Mouse (Mus musculus) midbrain, postnatal 0 days (tissue): Measurements from ENCODE around the gene Akr1b10. TPM values are rescaled to one million over a fixed set of nuclear protein-coding genes. Genes with fewer than 3 reads are reported as not detected.
"Not testable (repeated sequence)": the region's sequence is repeated elsewhere in the genome, so short reads cannot be mapped to it uniquely, and the experiment has no call there.

Source experiments
- ATAC-seq: fragments of 200-750 bp; cut with Nextera tagmentation; 2 replicates; pipeline ENCODE4 v1.8.0; 2017; ENCODE audit warnings: moderate number of reproducible peaks, mild to moderate bottlenecking, moderate TSS enrichment, moderate library complexity; ENCODE audit not compliant: low FRiP score
- DNase-seq: peaks from one replicate; pipeline ENCODE4 v3.0.0-alpha.2; 2015; ENCODE audit warnings: low spot score
- H3K27ac ChIP-seq: fragments of 300-500 bp; sonication (generic); 2 replicates; pipeline ENCODE4 v1.5.1; 2014; ENCODE audit warnings: low read depth, mild to moderate bottlenecking, low read length, mixed read lengths
- H3K27me3 ChIP-seq: fragments of 300-500 bp; sonication (generic); 2 replicates; pipeline ENCODE4 v1.6.1; 2014; ENCODE audit warnings: low read length, control low read depth, mixed read lengths; ENCODE audit not compliant: insufficient read depth
- H3K36me3 ChIP-seq: fragments of 300-500 bp; sonication (generic); 2 replicates; pipeline ENCODE4 v1.6.1; 2014; ENCODE audit warnings: low read length, control low read depth, mixed read lengths; ENCODE audit not compliant: insufficient read depth
- H3K4me1 ChIP-seq: fragments of 300-500 bp; sonication (generic); 2 replicates; pipeline ENCODE4 v1.6.1; 2014; ENCODE audit warnings: mild to moderate bottlenecking, control low read depth, antibody characterized with exemption, low read length, mixed read lengths; ENCODE audit not compliant: insufficient read depth
- H3K4me2 ChIP-seq: fragments of 300-500 bp; sonication (generic); 2 replicates; pipeline ENCODE4 v1.6.1; 2014; ENCODE audit warnings: low read depth, mild to moderate bottlenecking, low read length, mixed read lengths; ENCODE audit not compliant: poor library complexity, severe bottlenecking
- H3K4me3 ChIP-seq: fragments of 300-500 bp; sonication (generic); 2 replicates; pipeline ENCODE4 v1.5.1; 2014; ENCODE audit warnings: low read depth, mild to moderate bottlenecking, low read length, moderate library complexity
- H3K9ac ChIP-seq: fragments of 300-500 bp; sonication (generic); replicated peaks from 2 replicates; pipeline ENCODE4 v1.6.1; 2014; ENCODE audit warnings: mild to moderate bottlenecking, low read length, moderate library complexity, mixed read lengths; ENCODE audit not compliant: poor library complexity, severe bottlenecking
- H3K9me3 ChIP-seq: fragments of 300-500 bp; sonication (generic); 2 replicates; pipeline ENCODE4 v1.6.1; 2016; ENCODE audit warnings: low read length, control low read depth
- CTCF ChIP-seq: IDR thresholded peaks from 2 replicates; pipeline ENCODE4 v1.5.1; 2016; ENCODE audit warnings: antibody characterized with exemption, mild to moderate bottlenecking
- WGBS: fragments of 180-500 bp; shearing (Covaris S2); extraction: QIAGEN DNeasy Blood & Tissue Kit; methylation state at CpG from one replicate; pipeline ENCODE4 v1.1.7; 2014; 5-methylcytosine and 5-hydroxymethylcytosine counted together
- polyA plus RNA-seq: library from polyadenylated mRNA; unstranded; fragments of >200 nt; fragmentation: Nextera tagmentation; extraction: Ambion mirVana; gene quantifications from 2 replicates; pipeline ENCODE4 v1.2.1, GENCODE M21; 2015
- total RNA-seq: library from RNA; depleted of rRNA; stranded (reverse); fragments of >200 nt; gene quantifications from 2 replicates; pipeline ENCODE4 v1.2.3, GENCODE M21; 2014

The Akr1b10 gene
- total and polyA plus RNA-seq, 2 experiments from 2014 or later, result 9.5 to 15.0 TPM

DNA sequence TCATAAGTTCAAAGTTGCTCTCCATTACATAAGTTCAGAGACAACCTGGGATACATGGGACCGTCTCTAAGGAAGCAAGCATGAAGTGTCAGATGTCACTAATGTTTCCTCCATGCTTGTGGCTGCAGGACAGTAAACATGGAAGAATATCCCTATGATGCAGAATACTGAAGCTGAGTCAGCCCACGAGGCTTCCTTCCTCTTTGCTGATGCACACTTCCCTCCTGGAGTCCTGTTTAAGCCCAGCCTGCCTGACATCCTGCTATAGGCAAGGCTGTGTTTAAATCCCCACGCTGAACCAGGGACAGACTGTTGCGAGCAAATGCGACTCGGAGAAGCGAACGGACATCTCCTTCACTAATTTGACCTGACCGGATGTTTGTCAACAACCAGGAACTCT, 16.0 kb upstream of the Akr1b10 start:
- 82% methylated on average over 9 of the region's 9 CpGs for WGBS
- H3K4me2 ChIP-seq, result no peak overlapping the region
- no peaks in the 10 kb centered on the region for H3K36me3 ChIP-seq
- no peak overlapping the region for H3K27ac ChIP-seq
- no peak for DNase-seq
- no peak overlapping the region for H3K9ac ChIP-seq
- no peaks in the 10 kb centered on the region for H3K27me3 ChIP-seq
- TF ChIP-seq CTCF, result no peak
- no peak for ATAC-seq
- no peaks in the 10 kb centered on the region for H3K4me1 ChIP-seq
- no peaks in the 10 kb centered on the region for H3K9me3 ChIP-seq
- H3K4me3 ChIP-seq, result no peak overlapping the region

DNA sequence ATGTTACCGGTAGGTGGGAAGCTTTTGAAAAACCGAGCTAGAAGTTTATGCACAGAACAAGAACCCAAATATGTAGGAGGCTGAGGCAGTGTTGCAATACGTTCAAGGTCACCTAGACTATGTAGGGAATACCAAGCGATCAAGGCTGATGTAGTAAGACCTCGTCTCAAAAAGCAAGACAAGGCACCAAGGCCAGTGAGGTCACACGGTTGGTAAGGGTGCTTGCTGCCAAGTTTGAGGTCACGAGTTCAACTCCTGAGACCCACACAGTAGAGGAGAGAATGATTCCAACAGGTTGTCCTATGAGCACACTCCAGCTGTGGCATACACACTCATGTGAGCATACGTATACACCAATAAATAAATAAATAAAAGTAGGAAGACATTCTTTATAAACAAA, 13.9 kb upstream of the Akr1b10 start:
- Histone ChIP-seq H3K4me1 (no peaks in the 10 kb centered on the region), H3K9me3 (no peaks in the 10 kb centered on the region), H3K27ac (no peak overlapping the region), H3K9ac (no peak overlapping the region), H3K36me3 (no peaks in the 10 kb centered on the region), H3K27me3 (no peaks in the 10 kb centered on the region), H3K4me2 (no peak overlapping the region), H3K4me3 (no peak overlapping the region)
- WGBS, result 86% methylated on average over 8 of the region's 8 CpGs
- no peak for TF ChIP-seq CTCF
- DNase-seq, result no peak
- ATAC-seq, result no peak

DNA sequence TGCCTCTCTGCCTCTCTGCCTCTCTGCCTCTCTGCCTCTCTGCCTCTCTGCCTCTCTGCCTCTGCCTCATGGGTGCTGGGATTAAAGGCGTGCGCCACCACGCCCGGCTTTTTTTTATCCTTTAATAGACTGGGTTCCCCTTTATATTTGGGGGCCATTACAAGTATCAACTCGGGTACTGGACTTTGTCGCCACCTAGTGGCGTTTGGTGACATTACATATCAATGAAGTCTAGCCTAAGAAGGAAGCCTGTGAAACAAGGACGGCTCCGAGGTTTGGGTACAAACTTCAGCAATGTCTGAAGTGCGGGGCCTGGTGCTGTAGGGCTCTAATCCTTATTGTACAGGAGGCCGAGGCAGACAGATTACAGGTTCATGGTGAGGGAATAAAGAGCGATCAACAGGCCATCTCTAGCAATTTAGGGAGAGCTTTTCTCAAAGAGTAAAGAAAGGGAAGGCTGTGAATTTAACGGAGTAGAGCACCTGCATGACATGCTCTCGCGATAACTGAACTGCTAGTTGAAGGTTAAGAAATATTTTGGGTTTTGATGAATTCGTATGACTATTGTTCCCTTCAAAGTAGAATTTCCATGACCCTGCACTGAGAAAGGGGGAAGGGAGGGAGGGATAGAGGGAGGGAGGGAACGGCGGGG, 12.2 kb upstream of the Akr1b10 start:
- peak; percentile 82 for TF ChIP-seq CTCF
- Histone ChIP-seq H3K4me1 (no peaks in the 10 kb centered on the region), H3K27me3 (no peaks in the 10 kb centered on the region), H3K9me3 (no peaks in the 10 kb centered on the region), H3K9ac (no peak overlapping the region), H3K4me3 (no peak overlapping the region), H3K4me2 (peak overlapping the region; percentile 16), H3K27ac (no peak overlapping the region), H3K36me3 (no peaks in the 10 kb centered on the region)
- ATAC-seq (no peak), DNase-seq (peak; percentile 86)
- whole genome bisulfite sequencing, result 24% methylated on average over 18 of the region's 18 CpGs

DNA sequence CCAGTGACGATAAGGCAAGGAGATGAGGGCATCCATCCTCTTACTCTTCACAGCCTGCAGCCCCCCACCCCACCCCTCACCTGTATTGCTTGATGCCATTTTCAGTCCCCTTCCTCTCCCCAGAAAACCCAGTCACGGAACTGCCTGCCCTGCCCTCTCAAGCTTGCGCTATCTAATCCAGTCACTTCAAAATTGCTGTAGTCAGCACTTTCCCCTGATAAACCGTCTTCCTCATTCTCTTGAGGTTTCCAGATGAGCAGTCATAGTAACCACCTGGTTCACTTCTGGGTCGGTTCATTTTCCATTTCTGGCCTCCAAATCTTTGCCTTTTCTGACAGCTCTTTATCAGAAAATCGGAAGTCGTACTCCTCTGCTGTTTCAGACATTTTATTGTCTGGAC, 10.2 kb upstream of the Akr1b10 start:
- TF ChIP-seq CTCF, result no peak
- Histone ChIP-seq H3K9ac (no peak overlapping the region), H3K36me3 (no peaks in the 10 kb centered on the region), H3K27ac (no peak overlapping the region), H3K4me3 (no peak overlapping the region), H3K27me3 (no peaks in the 10 kb centered on the region), H3K4me2 (no peak overlapping the region), H3K9me3 (no peaks in the 10 kb centered on the region), H3K4me1 (no peaks in the 10 kb centered on the region)
- DNase-seq (no peak), ATAC-seq (no peak)
- WGBS, result 83% methylated on average over 7 of the region's 7 CpGs

DNA sequence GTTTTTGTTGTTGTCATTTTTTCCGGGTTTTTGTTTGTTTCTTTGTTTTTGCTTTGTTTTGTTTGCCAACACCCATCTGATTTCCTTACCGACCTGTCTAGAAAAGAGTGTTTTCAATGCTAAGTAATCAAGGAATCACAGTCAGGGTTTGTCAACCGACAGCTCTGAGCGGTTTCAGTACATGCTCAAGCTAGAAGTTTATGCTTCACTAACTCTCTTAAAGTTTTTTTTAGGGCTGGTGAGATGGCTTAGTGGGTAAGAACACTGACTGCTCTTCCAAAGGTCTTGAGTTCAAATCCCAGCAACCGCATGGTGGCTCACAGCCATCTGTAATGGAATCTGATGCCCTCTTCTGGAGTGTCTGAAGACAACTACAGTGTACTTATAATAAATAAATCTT, 8.1 kb upstream of the Akr1b10 start:
- DNase-seq, H3K36me3 ChIP-seq, H3K27me3 ChIP-seq, H3K9me3 ChIP-seq, H3K9ac ChIP-seq, H3K4me1 ChIP-seq, H3K4me2 ChIP-seq, H3K27ac ChIP-seq, H3K4me3 ChIP-seq, ATAC-seq: not testable (repeated sequence)
- 77% methylated on average over 5 of the region's 5 CpGs for WGBS

DNA sequence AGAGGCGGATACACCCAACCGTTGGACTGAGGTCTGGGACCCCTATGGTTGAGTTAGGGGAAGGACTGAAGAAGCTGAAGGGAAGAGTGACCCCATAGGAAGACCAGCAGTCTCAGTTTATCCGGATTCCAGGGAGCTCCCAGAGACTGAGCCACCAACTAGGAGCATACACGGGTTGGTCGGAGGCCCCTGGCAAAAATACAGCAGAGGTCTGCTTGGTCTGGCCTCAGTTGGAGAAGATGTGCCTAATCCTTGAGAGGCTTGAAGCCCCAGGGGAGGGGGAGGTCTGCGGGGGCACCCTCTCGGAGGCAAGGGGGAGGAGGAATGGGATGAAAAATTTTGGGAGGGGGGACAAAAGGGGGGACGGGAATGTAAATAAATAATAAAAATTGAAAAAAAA, 617 bp upstream of the Akr1b10 start:
- Histone ChIP-seq H3K36me3 (no peaks in the 10 kb centered on the region), H3K27me3 (no peaks in the 10 kb centered on the region), H3K9ac (no peak overlapping the region), H3K9me3 (no peaks in the 10 kb centered on the region), H3K27ac (no peak overlapping the region), H3K4me3 (no peak overlapping the region), H3K4me2 (no peak overlapping the region), H3K4me1 (no peaks in the 10 kb centered on the region)
- WGBS, result 53% methylated on average over 8 of the region's 8 CpGs
- ATAC-seq (no peak), DNase-seq (no peak)
- TF ChIP-seq CTCF, result no peak
